Mouse (Mus musculus) testis, postnatal 10 days (tissue): ENCODE measurements around the gene Cox16.
"Not testable (repeated sequence)": the region's sequence is repeated elsewhere in the genome, so short reads cannot be mapped to it uniquely, and the experiment has no call there.

Experiments
- DNase-seq: peaks from one replicate; pipeline ENCODE4 v3.0.0; 2021; ENCODE audit warnings: low spot score

Gene Cox16

DNA sequence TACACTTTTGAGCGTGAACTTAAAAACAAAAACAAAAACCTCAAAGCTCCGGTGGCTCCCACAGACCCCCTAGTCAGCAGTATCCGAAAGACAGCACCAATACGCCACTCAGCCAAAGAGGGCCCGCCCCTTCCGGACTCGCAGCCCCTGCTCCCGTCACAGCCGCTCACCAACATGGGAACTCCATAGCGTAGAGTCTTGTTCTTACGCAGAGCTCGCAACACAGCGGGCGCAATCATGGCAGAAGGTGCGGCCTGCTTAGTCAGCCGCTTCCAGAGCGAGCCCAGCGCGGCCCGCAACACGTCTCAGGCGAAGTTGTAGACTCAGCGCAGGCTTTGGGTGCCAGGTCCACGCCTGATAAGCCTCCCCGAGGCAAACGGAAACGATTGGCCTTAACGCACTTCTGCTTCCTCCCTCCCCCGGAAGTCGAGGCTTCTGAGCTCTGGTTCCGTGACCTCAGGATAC lies at the start of gene Cox16:
TSS of gene Cox16 (minus strand) at position 401 of the 465 bp plus-strand sequence.
- DNase-seq, result peak; percentile 87

DNA sequence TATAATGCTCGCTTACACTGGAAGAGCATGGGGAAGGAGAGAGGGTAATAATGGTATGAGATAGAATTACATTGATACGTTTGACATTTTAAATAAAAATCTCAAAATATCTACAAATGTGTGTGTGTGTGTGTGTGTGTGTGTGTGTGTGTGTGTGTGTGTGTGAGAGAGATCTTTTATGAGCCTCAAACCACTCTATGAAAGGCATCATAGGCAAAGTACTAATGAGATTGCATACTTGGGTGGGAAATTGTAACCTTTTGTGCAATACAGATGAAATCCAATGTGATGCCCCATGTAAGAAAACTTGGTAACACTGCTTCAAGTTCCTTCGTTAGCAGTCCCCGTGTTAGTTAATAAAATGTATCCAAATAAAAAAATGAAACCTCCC lies 48.1 kb upstream of the Cox16 start:
- no peak for DNase-seq

GRCm38 (mm10) chr12:81532316-81533028 lies 47.5 kb upstream of the Cox16 start, which contains the start of the genes Gm20498 and Synj2bp:
Gene Gm20498, minus strand, starts transcription at chr12:81532905.
Gene Synj2bp, minus strand, starts transcription at chr12:81532911.
- peak; percentile 81 for DNase-seq

- DNase-seq, result not testable (repeated sequence)
Observed at GRCm38 (mm10) chr12:81530587-81530986, 45.7 kb upstream of the Cox16 start.

GRCm38 (mm10) chr12:81496906-81497305 lies 12.0 kb upstream of the Cox16 start:
- DNase-seq, result not testable (repeated sequence)

DNA sequence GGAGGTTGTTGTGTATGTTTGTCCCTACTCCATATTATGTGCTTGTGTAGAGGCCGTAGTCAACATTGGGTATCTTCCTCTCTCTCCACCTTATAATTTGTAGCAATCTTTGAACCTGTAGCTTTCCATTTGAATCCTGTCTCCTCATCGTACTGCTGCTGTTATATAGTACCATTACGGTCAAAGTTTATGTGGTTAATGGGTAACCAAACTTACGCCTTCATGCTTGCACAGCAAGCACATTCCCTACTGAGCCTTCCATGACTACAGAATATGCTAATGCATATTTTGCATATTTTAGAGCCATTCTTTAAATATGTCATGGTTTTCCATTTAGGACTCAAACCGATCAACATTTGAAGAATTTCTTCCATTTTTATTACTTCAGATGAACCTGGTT lies 5.6 kb upstream of the Cox16 start:
- DNase-seq, result no peak

- no peak for DNase-seq
Observed at GRCm38 (mm10) chr12:81485311-81485710, 384 bp upstream of the Cox16 start.

- no peak for DNase-seq
Observed at GRCm38 (mm10) chr12:81484212-81484611, 715 bp downstream of the Cox16 start.

- no peak for DNase-seq
Observed at GRCm38 (mm10) chr12:81483656-81484055, 1.3 kb downstream of the Cox16 start.

- not testable (repeated sequence) for DNase-seq
Observed at GRCm38 (mm10) chr12:81459051-81459450, 25.9 kb downstream of the Cox16 start.

GRCm38 (mm10) chr12:81438985-81439384 lies 45.9 kb downstream of the Cox16 start:
- DNase-seq, result not testable (repeated sequence)

GRCm38 (mm10) chr12:81434778-81435177 lies 50.1 kb downstream of the Cox16 start:
- not testable (repeated sequence) for DNase-seq

- DNase-seq, result no peak
Observed at GRCm38 (mm10) chr12:81421846-81422245, 63.1 kb downstream of the Cox16 start, which contains the start of gene Adam4. Gene Adam4, minus strand, starts transcription at chr12:81421946.

DNA sequence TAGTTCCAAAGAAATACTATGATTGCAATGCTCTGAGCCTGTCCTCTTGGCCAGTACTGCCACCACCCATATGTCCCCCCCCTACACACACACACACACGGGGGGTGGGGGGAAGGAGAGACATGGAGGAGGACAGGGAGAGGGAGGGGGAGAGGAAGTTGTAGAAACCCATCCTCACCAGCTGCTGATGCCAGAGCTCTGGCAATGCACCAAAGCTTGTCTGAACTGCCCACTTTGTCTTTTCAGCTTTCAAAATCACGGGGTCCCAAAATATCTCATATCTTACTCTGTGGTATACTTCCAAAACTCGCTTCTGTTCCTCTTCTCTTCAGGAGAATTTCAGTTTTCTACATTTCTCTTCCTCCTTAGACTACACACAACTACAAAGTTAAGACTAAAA lies 71.7 kb downstream of the Cox16 start:
- no peak for DNase-seq

GRCm38 (mm10) chr12:81408966-81409365 lies 76.0 kb downstream of the Cox16 start:
- no peak for DNase-seq

GRCm38 (mm10) chr12:81402187-81402586 lies 82.7 kb downstream of the Cox16 start:
- peak; percentile 79 for DNase-seq

DNA sequence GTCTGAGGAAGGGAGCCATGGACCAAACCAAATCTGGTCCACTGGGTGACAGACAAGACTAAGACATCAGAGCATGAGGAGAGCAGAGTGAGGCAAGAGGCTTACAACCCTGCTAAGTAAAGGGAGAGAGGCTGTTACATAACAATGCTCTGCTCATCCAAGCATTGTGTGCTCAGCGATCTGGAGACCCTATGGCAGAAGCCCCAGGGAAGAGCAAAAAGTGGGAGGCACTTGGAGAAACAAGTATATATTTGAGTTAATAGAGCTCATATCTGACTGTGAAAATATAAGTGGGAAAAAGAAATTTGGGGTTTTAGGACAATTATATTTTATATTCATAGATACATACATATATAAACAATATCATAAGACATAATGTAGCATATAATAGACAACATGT lies 105.6 kb downstream of the Cox16 start, which contains the start of gene Gm4787:
TSS of gene Gm4787 (minus strand) at position 101 of the 400 bp plus-strand sequence.
- not testable (repeated sequence) for DNase-seq

GRCm38 (mm10) chr12:81333841-81334240 lies 151.1 kb downstream of the Cox16 start:
- DNase-seq, result no peak

GRCm38 (mm10) chr12:81332875-81333421 lies 152.0 kb downstream of the Cox16 start, which contains the start of gene Slc8a3:
Gene Slc8a3, minus strand, starts transcription at chr12:81333180.
- DNase-seq, result peak; percentile 49

DNA sequence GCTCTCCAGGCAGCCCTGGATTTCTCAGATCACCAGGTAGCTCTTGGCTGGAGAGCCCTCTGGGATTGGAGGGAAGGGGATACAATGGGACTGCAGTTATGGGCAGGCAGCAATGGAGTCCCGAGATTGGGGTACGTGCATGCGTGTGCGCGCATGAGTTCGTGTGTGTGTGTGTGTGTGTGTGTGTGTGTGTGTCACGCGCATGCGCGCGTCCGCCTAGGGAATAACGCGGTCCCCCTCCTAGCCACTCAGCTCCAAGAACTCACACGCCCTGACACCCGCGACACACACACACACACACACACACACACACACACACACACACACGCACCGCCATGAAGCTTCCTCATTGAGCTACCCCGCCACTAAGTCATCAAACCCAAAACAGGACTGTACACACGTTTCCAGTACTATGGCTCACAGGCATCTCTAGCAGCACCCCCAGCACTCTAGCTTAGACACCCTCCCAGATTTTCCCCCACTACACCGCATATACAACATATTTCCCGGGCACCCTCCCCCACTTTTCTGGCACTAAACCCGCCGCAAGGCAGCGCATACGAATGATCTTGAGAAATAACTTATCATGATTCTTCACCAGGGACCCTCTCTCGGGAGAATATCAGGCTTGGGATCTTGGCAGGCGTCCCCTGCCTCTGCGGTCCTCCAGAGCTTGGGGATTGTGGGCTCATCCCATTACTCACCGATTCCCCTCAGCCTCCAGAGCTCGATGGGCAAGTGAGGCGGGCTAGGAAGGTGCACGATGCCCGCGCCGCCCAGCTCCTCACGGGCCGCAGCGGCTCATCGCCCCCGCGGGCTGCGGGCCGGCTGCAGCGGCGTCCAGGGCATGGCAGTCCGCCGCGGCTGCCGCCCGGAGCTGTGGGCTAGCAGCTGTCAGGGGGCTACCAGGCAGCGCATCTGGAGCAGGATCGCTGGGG lies 152.7 kb downstream of the Cox16 start:
- DNase-seq, result peak; percentile 45

DNA sequence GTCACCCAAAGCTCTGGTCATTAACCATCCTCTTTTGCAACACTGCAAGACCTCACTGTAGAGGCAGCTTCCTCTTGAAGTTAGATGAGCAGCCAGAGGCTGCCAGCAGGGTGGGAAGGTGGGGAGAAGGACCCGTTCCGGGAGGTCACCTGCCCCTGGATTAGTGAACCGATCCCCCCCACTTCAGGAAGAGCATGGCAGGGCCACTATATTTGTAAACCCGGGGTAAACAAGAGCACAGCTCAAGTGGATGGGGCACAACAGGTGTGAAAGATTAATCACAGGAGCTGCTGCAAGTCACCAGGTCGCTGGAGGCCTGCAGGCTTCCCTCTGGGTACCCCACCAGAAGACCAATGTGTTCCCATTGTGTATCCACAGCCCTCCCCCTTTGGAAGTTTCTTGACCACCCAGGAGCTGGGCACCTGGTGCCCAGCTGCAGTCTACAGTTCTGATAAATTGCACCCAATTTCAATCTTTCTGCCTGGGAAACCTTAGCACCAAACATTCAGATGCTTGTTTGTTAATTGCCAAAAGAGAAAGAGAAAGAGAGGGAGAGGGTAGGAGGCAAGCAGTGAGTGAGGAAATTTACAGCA lies 153.8 kb downstream of the Cox16 start:
- DNase-seq, result no peak

DNA sequence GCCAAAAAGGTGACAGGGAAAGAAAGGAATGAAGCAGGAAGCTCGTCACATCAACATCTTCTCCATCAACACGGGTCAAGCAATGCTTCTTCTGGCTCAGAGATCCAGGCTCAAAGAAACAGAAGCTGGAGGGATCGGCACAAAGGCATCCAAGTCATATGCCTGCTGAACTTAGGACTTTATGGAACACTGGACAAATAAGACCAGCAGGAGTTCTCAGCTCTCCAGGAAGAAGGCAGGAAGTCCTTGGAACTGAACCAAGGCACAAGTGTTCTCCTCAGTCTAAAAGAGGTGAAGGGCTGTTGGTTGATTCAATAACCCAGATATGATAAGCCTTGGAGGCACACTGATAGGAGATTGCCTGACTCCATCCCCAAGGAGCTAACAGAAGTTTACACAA lies 159.9 kb downstream of the Cox16 start:
- no peak for DNase-seq
